Mouse (Mus musculus) heart, adult 2 months (tissue): ENCODE results near the gene Vps51. TPM values are rescaled to one million over a fixed set of nuclear protein-coding genes. Genes with fewer than 3 reads are reported as not detected.
A peak's percentile ranks its signal among the peaks of the same experiment; 100 is the strongest.

ENCODE experiments used
- DNase-seq, 2 experiments: peaks; one replicate each; pipeline ENCODE4 v3.0.0; 2021
- H3K27ac ChIP-seq: fragments of 200-600 bp; 2 replicates; pipeline ENCODE4 v1.8.1; 2022
- H3K27me3 ChIP-seq: fragments of 200-500 bp; 2 replicates; pipeline ENCODE4 v1.6.1; 2012; ENCODE audit warnings: mild to moderate bottlenecking, low read length, inconsistent platforms, mixed read lengths; ENCODE audit not compliant: control insufficient read depth, insufficient read depth
- H3K36me3 ChIP-seq: fragments of 200-500 bp; 2 replicates; pipeline ENCODE4 v1.6.1; 2012; ENCODE audit warnings: low read length, inconsistent platforms; ENCODE audit not compliant: control insufficient read depth, insufficient read depth
- H3K4me1 ChIP-seq: fragments of 200-500 bp; 2 replicates; pipeline ENCODE4 v1.6.1; 2011; ENCODE audit warnings: low read length; ENCODE audit not compliant: control insufficient read depth, insufficient read depth
- H3K4me3 ChIP-seq: fragments of 200-600 bp; 2 replicates; pipeline ENCODE4 v1.8.1; 2022
- H3K79me2 ChIP-seq: fragments of 200-500 bp; replicated peaks from 2 replicates; pipeline ENCODE4 v1.6.1; 2012; ENCODE audit warnings: mild to moderate bottlenecking, inconsistent platforms, low read length, moderate library complexity, mixed read lengths; ENCODE audit not compliant: control insufficient read depth, insufficient read depth
- H3K9ac ChIP-seq: fragments of 200-500 bp; 2 replicates; pipeline ENCODE4 v1.6.1; 2012; ENCODE audit warnings: low read depth, mild to moderate bottlenecking, control low read depth, inconsistent platforms, low read length, mixed read lengths
- CTCF ChIP-seq: fragments of 200-600 bp; IDR thresholded peaks from 2 replicates; pipeline ENCODE4 v1.8.1; 2022; ENCODE audit warnings: antibody characterized with exemption, mild to moderate bottlenecking, moderate library complexity
- EP300 ChIP-seq: fragments of 200-500 bp; IDR thresholded peaks from 2 replicates; pipeline ENCODE4 v1.6.1; 2011; ENCODE audit warnings: low read depth, low read length, control low read depth; ENCODE audit not compliant: insufficient read depth
- POLR2A ChIP-seq: fragments of 200-500 bp; IDR thresholded peaks from 2 replicates; pipeline ENCODE4 v1.6.1; 2011; ENCODE audit warnings: mild to moderate bottlenecking, low read depth, low read length, control low read depth; ENCODE audit not compliant: insufficient read depth
- WGBS: fragments of 180-500 bp; shearing (Covaris S2); methylation state at CpG from one replicate; pipeline ENCODE4 v1.1.7; 2018; 5-methylcytosine and 5-hydroxymethylcytosine counted together
- intact Hi-C: fragments of 180-260 bp; cut with DNase I; formaldehyde crosslinking; loops from one replicate; pipeline ENCODE4 v1.15.1; 2025
- polyA plus RNA-seq: library from polyadenylated mRNA; depleted of rRNA; stranded (reverse); fragments of >200 nt; gene quantifications from 2 replicates; pipeline ENCODE4 v1.2.3, GENCODE M21; 2012
- total RNA-seq, 2 experiments: library from RNA; stranded (reverse); gene quantifications; 2 replicates each; pipeline ENCODE4 v1.2.3; 2021

Gene Vps51
- total and polyA plus RNA-seq, 3 experiments = 19.1 to 39.0 (median 22.0) TPM

- Histone ChIP-seq H3K27ac (no peak overlapping the region), H3K4me3 (no peak overlapping the region)
- WGBS = 92% methylated on average over 5 of the region's 5 CpGs
Measured at GRCm38 (mm10) chr19:6073889-6074288, 3.1 kb downstream of the Vps51 start.

GRCm38 (mm10) chr19:6071261-6071660, 5.8 kb downstream of the Vps51 start:
- TF ChIP-seq CTCF (no peak), POLR2A (no peak), EP300 (no peak)
- Histone ChIP-seq H3K4me3 (no peak overlapping the region), H3K27me3 (no peaks in the 10 kb centered on the region), H3K27ac (no peak overlapping the region), H3K79me2 (0 out of 2 replicates have a peak, but pooled peaks cover 1% of the 10 kb centered on the region), H3K4me1 (peaks cover 1% of the 10 kb centered on the region), H3K9ac (no peak overlapping the region), H3K36me3 (no peaks in the 10 kb centered on the region)
- WGBS = 91% methylated on average over 19 of the region's 19 CpGs
- DNase-seq = no peak
- intact Hi-C loops = no loop called here

More at GRCm38 (mm10) chr19:6073889-6074288, 3.1 kb downstream of the Vps51 start:
- no peak for TF ChIP-seq CTCF
- no peak for TF ChIP-seq EP300
- no peak for TF ChIP-seq POLR2A
- Histone ChIP-seq H3K36me3 (no peaks in the 10 kb centered on the region), H3K27me3 (no peaks in the 10 kb centered on the region), H3K79me2 (0 out of 2 replicates have a peak, but pooled peaks cover 1% of the 10 kb centered on the region), H3K4me1 (peaks cover 4% of the 10 kb centered on the region), H3K9ac (no peak overlapping the region)
- DNase-seq = no peak
- intact Hi-C loops = no loop called here

GRCm38 (mm10) chr19:6070571-6071250, 6.3 kb downstream of the Vps51 start:
- Histone ChIP-seq H3K9ac (no peak overlapping the region), H3K79me2 (0 out of 2 replicates have a peak, but pooled peaks cover 1% of the 10 kb centered on the region), H3K4me1 (no peaks in the 10 kb centered on the region), H3K36me3 (no peaks in the 10 kb centered on the region), H3K27ac (no peak overlapping the region), H3K4me3 (no peak overlapping the region), H3K27me3 (no peaks in the 10 kb centered on the region)
- no peak for TF ChIP-seq POLR2A
- no peak for TF ChIP-seq EP300
- TF ChIP-seq CTCF = no peak
- intact Hi-C loops = no loop called here
- WGBS = 91% methylated on average over 31 of the region's 31 CpGs
- no peak for DNase-seq

- Histone ChIP-seq H3K9ac (no peak overlapping the region), H3K4me3 (no peak overlapping the region), H3K4me1 (no peaks in the 10 kb centered on the region), H3K27ac (no peak overlapping the region), H3K36me3 (no peaks in the 10 kb centered on the region), H3K79me2 (0 out of 2 replicates have a peak, but pooled peaks cover 1% of the 10 kb centered on the region), H3K27me3 (no peaks in the 10 kb centered on the region)
- 86% methylated on average over 10 of the region's 10 CpGs for WGBS
- DNase-seq = no peak
- TF ChIP-seq EP300 = no peak
- TF ChIP-seq CTCF = no peak
- TF ChIP-seq POLR2A = no peak
- intact Hi-C loops = no loop called here
Measured at GRCm38 (mm10) chr19:6069851-6070250, 7.2 kb downstream of the Vps51 start.

- Histone ChIP-seq H3K27me3 (no peaks in the 10 kb centered on the region), H3K9ac (no peak overlapping the region), H3K79me2 (no peaks in the 10 kb centered on the region), H3K36me3 (no peaks in the 10 kb centered on the region), H3K4me3 (no peak overlapping the region), H3K4me1 (no peaks in the 10 kb centered on the region), H3K27ac (no peak overlapping the region)
- intact Hi-C loops = no loop called here
- DNase-seq = no peak
- TF ChIP-seq EP300 (no peak), CTCF (no peak), POLR2A (no peak)
- 81% methylated on average over 4 of the region's 4 CpGs for WGBS
Measured at GRCm38 (mm10) chr19:6068951-6069350, 8.1 kb downstream of the Vps51 start.

GRCm38 (mm10) chr19:6067724-6068415, 9.2 kb downstream of the Vps51 start, which contains the start of gene Tm7sf2:
Tm7sf2 (minus strand) TSS chr19:6068373.
- 14% methylated on average over 33 of the region's 33 CpGs for WGBS
- intact Hi-C loops = no loop called here
- H3K27ac ChIP-seq = no peak within 1 kb of the TSS; the same call in 1 of the 2 replicates

More at GRCm38 (mm10) chr19:6067724-6068415, 9.2 kb downstream of the Vps51 start, which contains the start of gene Tm7sf2:
- H3K27me3 ChIP-seq = no peaks in the 10 kb centered on the region
- H3K79me2 ChIP-seq = no peaks in the 10 kb centered on the region
- H3K4me3 ChIP-seq = peak within 1 kb of the TSS; percentile 49
- peak within 1 kb of the TSS; percentile 67 for H3K9ac ChIP-seq
- H3K4me1 ChIP-seq = no peaks in the 10 kb centered on the region
- TF ChIP-seq POLR2A (0 out of 2 replicates have a peak, but pooled peaks have one; percentile 0), CTCF (peak; percentile 22; the same call in 1 of the 2 replicates), EP300 (no peak)
- DNase-seq = peak; percentile 90 to 93
- no peaks in the 10 kb centered on the region for H3K36me3 ChIP-seq
